Mouse (Mus musculus) left cerebral cortex, postnatal 36 days (tissue): ENCODE measurements around the gene Rai14. TPM values are rescaled to one million over a fixed set of nuclear protein-coding genes. Genes with fewer than 3 reads are reported as not detected.

Source experiments
- DNase-seq, 2 experiments: peaks; one replicate each; pipeline ENCODE4 v3.0.0; 2021 to 2022; ENCODE audit warnings: low spot score in 2 of 2, mixed read lengths in 1 of 2
- intact Hi-C: fragments of 180-260 bp; cut with DNase I; formaldehyde crosslinking; loops from one replicate; pipeline ENCODE4 v1.15.1; 2025
- total RNA-seq, 2 experiments: library from RNA; stranded (reverse); gene quantifications; 2 replicates each; pipeline ENCODE4 v1.2.3; 2021

Gene Rai14
- total RNA-seq, 2 experiments from 2014 or later = 8.0 to 10.0 TPM

- no peak for DNase-seq
- intact Hi-C loops = no loop called here
Observed at GRCm38 (mm10) chr15:10722629-10723339, 8.4 kb upstream of the Rai14 start.

- intact Hi-C loops = no loop called here
- DNase-seq = no peak
Observed at GRCm38 (mm10) chr15:10721259-10721781, 6.9 kb upstream of the Rai14 start.

- DNase-seq = no peak
- intact Hi-C loops = no loop called here
Observed at GRCm38 (mm10) chr15:10720671-10721070, 6.2 kb upstream of the Rai14 start.

GRCm38 (mm10) chr15:10720188-10720587 lies 5.8 kb upstream of the Rai14 start:
- intact Hi-C loops = no loop called here
- DNase-seq = no peak

GRCm38 (mm10) chr15:10719511-10719910 lies 5.1 kb upstream of the Rai14 start:
- intact Hi-C loops = loop anchor here (10.0 kb wide), 1 partner anchor 215 kb away; no protein-coding TSS in a partner anchor
- DNase-seq = no peak

GRCm38 (mm10) chr15:10718763-10719162 lies 4.3 kb upstream of the Rai14 start:
- no peak for DNase-seq
- intact Hi-C loops = loop anchor here (10.0 kb wide), 1 partner anchor 214 kb away; no protein-coding TSS in a partner anchor

- no peak for DNase-seq
- intact Hi-C loops = loop anchor here (10.0 kb wide), 1 partner anchor 212 kb away; no protein-coding TSS in a partner anchor
Observed at GRCm38 (mm10) chr15:10717284-10717683, 2.9 kb upstream of the Rai14 start.

- DNase-seq = no peak
- intact Hi-C loops = loop anchor here (10.0 kb wide), 1 partner anchor 211 kb away; no protein-coding TSS in a partner anchor
Observed at GRCm38 (mm10) chr15:10715966-10716365, 1.5 kb upstream of the Rai14 start.

- intact Hi-C loops = loop anchor here (10.0 kb wide), 1 partner anchor 210 kb away; no protein-coding TSS in a partner anchor
- DNase-seq = no peak
Observed at GRCm38 (mm10) chr15:10715139-10715505, 698 bp upstream of the Rai14 start.

GRCm38 (mm10) chr15:10713626-10714316 lies 653 bp downstream of the Rai14 start:
- DNase-seq = no peak
- intact Hi-C loops = loop anchor here (10.0 kb wide), 1 partner anchor 209 kb away; no protein-coding TSS in a partner anchor

- intact Hi-C loops = loop anchor here (10.0 kb wide), 1 partner anchor 208 kb away; no protein-coding TSS in a partner anchor
- no peak for DNase-seq
Observed at GRCm38 (mm10) chr15:10713181-10713625, 1.2 kb downstream of the Rai14 start.

GRCm38 (mm10) chr15:10712288-10712687 lies 2.1 kb downstream of the Rai14 start:
- intact Hi-C loops = loop anchor here (10.0 kb wide), 1 partner anchor 207 kb away; no protein-coding TSS in a partner anchor
- DNase-seq = no peak

GRCm38 (mm10) chr15:10711231-10711630 lies 3.2 kb downstream of the Rai14 start:
- DNase-seq = no peak
- intact Hi-C loops = loop anchor here (10.0 kb wide), 1 partner anchor 206 kb away; no protein-coding TSS in a partner anchor

GRCm38 (mm10) chr15:10708591-10709272 lies 5.7 kb downstream of the Rai14 start:
- intact Hi-C loops = no loop called here
- no peak for DNase-seq

- intact Hi-C loops = no loop called here
- DNase-seq = no peak
Observed at GRCm38 (mm10) chr15:10707109-10707508, 7.3 kb downstream of the Rai14 start.

- intact Hi-C loops = no loop called here
- DNase-seq = no peak
Observed at GRCm38 (mm10) chr15:10706414-10706813, 8.0 kb downstream of the Rai14 start.

- no peak for DNase-seq
- intact Hi-C loops = no loop called here
Observed at GRCm38 (mm10) chr15:10705752-10706151, 8.7 kb downstream of the Rai14 start.

- DNase-seq = no peak
- intact Hi-C loops = no loop called here
Observed at GRCm38 (mm10) chr15:10704328-10704727, 10.1 kb downstream of the Rai14 start.

- no peak for DNase-seq
- intact Hi-C loops = no loop called here
Observed at GRCm38 (mm10) chr15:10701571-10701970, 12.9 kb downstream of the Rai14 start.
